Mouse (Mus musculus): ENCODE data around the gene Ntmt1. TPM values are rescaled to one million over a fixed set of nuclear protein-coding genes. Genes with fewer than 3 reads are reported as not detected.

Ntmt1 gene
- polyA plus RNA-seq (2014; fragmentation: Illumina TruSeq; extraction: RNeasy Lipid Tissue Mini Kit (QIAGEN cat#74804)): not detected

DNA sequence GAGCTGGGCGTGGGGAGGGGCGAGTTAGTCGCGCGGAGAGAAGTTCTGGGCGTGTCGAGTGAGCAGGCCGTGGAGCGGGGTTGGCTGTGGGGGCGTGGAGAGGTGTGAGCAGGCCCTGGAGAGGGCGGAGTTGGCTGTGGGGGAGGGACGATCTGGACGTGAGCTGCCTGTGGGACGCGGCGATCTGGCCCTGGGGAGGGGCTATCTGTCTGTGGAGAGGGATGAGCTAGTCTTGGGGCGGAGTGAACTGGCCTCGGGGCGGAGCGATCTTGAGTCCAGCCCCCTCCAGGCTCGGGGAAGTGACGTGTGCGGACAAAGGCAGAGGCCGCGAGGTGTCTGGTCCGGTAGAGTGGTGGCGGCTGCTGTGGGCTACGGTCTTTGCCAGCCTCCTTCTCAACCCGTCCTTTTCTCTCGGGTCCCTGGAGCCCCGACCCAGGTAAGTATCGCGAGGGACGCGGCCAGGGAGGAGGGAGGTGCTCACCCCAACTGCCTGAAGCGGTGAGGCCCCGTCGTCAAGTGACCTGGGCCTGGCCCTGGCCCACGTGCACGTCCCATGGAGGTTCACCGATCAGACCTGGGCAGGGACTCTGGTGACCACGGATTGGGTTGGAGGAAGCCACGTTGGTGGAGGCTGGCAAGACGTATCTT lies at the start of gene Ntmt1:
TSS of gene Ntmt1 (plus strand) at position 179 of the 648 bp plus-strand sequence.

DNA sequence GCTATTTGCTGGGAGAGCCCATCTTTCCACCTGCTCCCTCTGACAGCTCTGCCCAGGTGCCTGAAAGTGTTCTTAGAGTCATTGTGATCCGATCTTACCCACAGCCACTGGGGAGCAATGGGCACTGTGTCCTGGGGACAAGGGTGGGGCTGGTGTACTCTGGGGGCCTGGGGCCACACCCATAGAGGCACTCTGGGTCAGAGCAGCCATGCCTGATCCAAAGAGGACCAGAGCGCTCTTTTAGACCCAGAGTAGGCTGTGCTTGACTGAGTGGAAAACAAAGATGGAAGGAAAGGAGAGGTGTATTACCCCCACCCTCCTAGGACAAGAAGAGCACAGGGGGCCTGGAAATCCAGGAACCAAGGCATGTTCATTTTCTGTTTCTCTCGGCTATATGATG lies 4.0 kb upstream of the Ntmt1 start, which contains the start of gene 1700001O22Rik:
TSS of gene 1700001O22Rik (minus strand) at position 58 of the 400 bp plus-strand sequence.

DNA sequence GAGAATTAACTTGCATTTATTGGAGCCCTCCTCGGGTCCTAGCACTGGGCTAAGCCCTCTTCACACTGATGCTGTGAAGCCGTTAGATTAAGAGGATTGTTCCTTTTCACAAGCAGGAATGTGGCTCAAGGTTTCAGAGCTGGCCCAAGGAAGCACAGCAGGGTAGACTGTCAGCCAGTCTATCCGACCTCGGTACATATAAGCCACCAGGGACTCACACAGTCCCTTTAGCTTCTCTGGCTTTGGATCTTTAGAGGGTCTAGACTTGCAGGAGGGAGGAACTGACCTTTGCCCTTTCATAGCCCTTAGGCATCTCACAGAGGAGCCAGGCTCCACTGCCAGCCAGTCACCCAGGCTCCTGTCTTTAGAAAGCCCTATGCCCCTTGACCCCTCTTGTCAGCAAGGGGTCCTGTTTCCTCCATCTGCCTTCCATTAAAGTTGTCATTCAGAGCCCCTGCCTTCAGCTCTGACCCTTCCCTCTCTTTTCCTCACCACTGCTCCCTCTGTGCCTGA lies 22.7 kb downstream of the Ntmt1 start, which contains the start of gene Asb6:
TSS of gene Asb6 (minus strand) at position 51 of the 513 bp plus-strand sequence.

DNA sequence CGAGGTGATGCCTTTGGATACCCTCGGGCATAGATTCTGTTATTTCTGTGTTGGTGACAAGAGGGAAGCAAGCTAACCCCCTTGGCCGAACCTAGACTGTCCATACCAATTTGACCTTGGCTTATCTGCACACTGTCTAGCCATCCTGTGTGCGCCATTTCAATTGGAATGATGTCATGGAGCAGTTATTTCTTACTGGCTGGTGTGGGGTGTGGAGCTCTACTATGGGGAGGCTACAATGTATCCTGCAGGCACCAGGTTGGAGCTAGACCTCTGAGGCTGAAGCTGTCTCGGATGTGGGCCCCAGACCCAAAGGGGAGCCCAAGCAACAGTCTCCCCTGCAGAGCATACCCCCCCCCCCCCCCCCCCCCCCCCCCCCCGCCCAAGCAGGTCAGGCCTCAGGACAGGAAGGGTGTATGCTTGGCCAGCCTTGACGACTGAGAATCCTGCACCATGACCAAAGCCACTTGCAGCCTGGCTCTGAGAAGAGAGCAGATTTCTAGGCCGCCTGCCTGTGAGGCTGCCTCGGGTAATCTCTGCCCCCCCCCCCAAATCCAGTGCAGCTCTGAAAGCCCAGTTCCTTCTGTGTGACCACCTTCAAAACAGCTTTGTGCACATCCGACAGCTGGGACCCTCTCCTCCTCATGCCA lies 26.9 kb downstream of the Ntmt1 start, which contains the start of gene Prrx2:
TSS of gene Prrx2 (plus strand) at position 600 of the 650 bp plus-strand sequence.

Other genes starting within 250 kb of the Ntmt1 start
- gene Cstad, start 212.8 kb upstream of the Ntmt1 start, polyA plus RNA-seq (2014; fragmentation: Illumina TruSeq; extraction: RNeasy Lipid Tissue Mini Kit (QIAGEN cat#74804)): 1.9 TPM
- gene 1700001O22Rik, start 4.2 kb upstream of the Ntmt1 start, polyA plus RNA-seq (2014; fragmentation: Illumina TruSeq; extraction: RNeasy Lipid Tissue Mini Kit (QIAGEN cat#74804)): not detected
- not detected for gene Asb6, start 22.5 kb downstream of the Ntmt1 start, polyA plus RNA-seq (2014; fragmentation: Illumina TruSeq; extraction: RNeasy Lipid Tissue Mini Kit (QIAGEN cat#74804))
- gene Prrx2, start 27.1 kb downstream of the Ntmt1 start, polyA plus RNA-seq (2014; fragmentation: Illumina TruSeq; extraction: RNeasy Lipid Tissue Mini Kit (QIAGEN cat#74804)): not detected
- gene Ptges, start 122.0 kb downstream of the Ntmt1 start, polyA plus RNA-seq (2014; fragmentation: Illumina TruSeq; extraction: RNeasy Lipid Tissue Mini Kit (QIAGEN cat#74804)): 36.3 TPM
- gene Tor1b, start 145.1 kb downstream of the Ntmt1 start, polyA plus RNA-seq (2014; fragmentation: Illumina TruSeq; extraction: RNeasy Lipid Tissue Mini Kit (QIAGEN cat#74804)): 20.4 TPM
- 6.2 TPM for gene Tor1a, start 160.1 kb downstream of the Ntmt1 start, polyA plus RNA-seq (2014; fragmentation: Illumina TruSeq; extraction: RNeasy Lipid Tissue Mini Kit (QIAGEN cat#74804))
- gene BC005624, start 174.4 kb downstream of the Ntmt1 start, polyA plus RNA-seq (2014; fragmentation: Illumina TruSeq; extraction: RNeasy Lipid Tissue Mini Kit (QIAGEN cat#74804)): 14.5 TPM
- 0.60 TPM for gene Usp20, start 174.5 kb downstream of the Ntmt1 start, polyA plus RNA-seq (2014; fragmentation: Illumina TruSeq; extraction: RNeasy Lipid Tissue Mini Kit (QIAGEN cat#74804))

Measured in ovary, adult 10 weeks (tissue).